Mouse (Mus musculus): ENCODE results near the gene Cfap74.
"Not testable (repeated sequence)": the region's sequence is repeated elsewhere in the genome, so short reads cannot be mapped to it uniquely, and the experiment has no call there.

Gene Cfap74

GRCm38 (mm10) chr4:155408695-155409057, 314 bp upstream of the Cfap74 start:
- no peak for DNase-seq (ENCODE audit: low spot score)

GRCm38 (mm10) chr4:155412124-155412523, 3.1 kb downstream of the Cfap74 start:
- no peak for DNase-seq (ENCODE audit: low spot score)

DNA sequence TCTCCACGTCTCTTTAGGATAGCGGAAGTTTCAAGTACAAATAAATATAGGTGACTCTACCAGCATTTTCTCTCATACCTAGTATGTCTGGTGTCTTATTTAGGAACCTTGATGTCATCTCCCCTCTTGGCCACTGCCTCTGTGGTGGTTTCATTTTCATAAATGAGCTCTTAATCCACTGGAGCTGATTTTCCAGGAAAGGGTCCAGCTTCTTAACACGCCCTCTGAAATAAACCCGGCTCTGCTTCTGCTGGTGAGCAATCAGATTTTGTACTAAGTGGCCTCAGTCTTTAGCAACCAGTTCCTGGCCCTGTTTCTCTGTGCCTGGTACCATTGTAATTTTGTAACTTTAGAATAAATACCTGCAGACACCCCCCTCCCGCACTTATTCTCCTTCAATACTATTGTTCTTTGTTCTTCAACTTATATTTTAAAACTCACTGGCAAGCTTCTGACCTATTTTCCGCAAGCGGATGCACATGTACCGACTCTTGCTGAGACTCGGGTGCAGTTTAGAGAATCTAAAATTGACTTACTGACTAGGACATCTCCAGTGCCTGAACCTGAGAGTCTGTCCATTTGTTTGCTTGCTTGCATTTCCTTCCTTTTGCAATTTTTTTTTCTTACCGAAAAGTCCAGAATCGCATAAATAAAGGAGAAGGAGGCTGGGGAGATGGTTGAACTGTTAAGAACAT, 4.8 kb downstream of the Cfap74 start:
- no peak for DNase-seq (ENCODE audit: low spot score)

- no peak for DNase-seq (ENCODE audit: low spot score)
Observed at GRCm38 (mm10) chr4:155414656-155415235, 5.8 kb downstream of the Cfap74 start.

GRCm38 (mm10) chr4:155420137-155420536, 11.1 kb downstream of the Cfap74 start:
- no peak for DNase-seq (ENCODE audit: low spot score)

GRCm38 (mm10) chr4:155421412-155422370, 12.7 kb downstream of the Cfap74 start:
- DNase-seq (ENCODE audit: low spot score), result not testable (repeated sequence)

DNA sequence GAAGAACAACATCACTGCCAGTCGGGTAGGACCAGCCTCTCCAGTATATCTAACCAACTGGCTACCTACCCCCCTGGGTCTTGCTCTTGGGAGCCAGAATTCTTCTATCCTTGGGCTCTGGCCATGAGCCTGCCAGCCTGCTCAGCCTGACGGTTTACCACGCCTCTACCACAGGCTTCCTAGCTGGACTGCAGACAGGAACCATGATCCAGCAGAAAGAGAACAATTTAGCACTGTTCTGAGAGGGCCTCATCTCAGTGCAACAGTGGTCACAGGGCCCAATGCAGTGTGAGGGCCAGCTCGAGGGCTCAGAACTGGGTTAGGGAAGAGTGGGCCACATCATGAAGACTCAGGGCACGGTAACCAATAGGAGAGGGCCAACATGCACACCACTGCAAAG, 15.0 kb downstream of the Cfap74 start:
- DNase-seq (ENCODE audit: low spot score), result no peak

DNA sequence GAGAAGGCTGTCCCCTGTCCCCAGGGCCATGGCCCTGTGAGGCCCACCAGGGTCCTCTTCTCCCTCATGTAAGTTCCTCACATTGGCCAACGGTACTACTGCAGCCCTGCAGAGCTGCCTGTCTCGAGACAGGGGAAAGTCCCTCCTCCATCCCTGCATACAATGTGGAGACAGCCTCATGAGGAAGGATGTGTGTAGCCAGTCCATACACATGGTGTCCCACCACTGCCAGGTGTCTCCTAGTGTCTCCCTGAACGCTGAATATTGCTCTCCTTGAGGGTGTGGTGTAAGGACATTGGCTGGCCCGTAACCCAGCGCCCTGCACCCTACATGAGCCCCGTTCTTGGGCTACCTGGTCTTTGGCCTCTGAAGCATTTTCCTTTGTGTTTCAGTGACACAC, 17.3 kb downstream of the Cfap74 start:
- DNase-seq (ENCODE audit: low spot score), result no peak

DNA sequence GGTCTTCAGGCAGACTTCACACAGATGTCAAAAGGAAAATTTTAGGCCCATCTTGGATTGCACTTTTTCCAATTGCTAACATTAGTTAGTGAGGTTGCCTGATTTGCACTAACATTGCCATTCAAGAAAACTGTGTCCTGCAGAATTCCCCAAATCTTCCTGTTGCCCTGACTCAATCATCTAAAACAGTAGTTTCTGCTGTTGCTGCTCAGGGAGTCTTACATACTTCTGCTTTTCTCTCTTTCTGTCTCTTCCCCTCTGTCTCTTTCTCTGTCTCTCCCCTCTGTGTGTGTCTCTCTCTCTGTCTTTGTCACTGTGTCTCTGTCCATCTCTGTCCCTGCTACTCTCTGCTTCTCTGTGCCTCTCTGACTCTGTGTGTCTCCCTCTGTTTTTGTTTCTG, 19.5 kb downstream of the Cfap74 start:
- no peak for DNase-seq (ENCODE audit: low spot score)

DNA sequence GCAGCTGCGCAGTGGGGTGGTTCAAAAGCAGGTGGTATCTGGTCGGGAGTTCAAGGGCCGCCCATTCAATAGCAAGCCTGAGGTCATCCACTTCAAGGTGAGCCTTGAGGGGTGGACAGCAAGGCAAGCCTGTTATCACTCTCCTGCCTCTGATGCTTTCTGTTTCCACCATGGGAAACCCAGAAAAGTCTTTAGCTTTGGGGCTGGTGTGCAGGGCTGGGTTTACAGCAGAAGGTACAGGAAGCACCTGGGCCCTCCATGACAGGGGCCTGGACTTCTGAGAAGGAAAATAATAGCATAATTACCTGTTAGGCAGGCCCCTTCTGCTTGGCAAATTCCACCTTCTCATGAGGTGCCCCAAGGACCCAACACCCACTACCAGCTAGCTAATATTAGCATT, 20.2 kb downstream of the Cfap74 start:
- DNase-seq (ENCODE audit: low spot score), result no peak

DNA sequence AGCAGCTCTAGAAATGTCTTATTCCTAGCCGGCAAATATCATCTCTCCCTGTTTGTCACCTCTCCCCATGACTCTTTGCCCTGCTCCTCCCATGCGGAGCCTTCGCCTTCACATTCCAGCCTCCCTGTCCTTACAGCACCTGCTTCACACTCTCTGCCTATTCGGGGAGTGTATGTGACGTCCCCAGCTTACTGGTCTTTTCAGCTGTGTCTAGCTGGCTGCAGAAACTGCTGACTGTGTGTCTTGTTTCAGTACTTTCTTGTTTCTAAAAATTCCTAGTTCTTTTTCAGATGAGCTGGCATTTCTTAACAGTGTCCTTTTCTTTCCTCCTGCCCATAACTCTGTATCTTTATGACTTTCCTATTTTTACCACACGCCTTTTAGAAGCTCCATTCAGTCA, 23.4 kb downstream of the Cfap74 start:
- DNase-seq (ENCODE audit: low spot score), result no peak

DNA sequence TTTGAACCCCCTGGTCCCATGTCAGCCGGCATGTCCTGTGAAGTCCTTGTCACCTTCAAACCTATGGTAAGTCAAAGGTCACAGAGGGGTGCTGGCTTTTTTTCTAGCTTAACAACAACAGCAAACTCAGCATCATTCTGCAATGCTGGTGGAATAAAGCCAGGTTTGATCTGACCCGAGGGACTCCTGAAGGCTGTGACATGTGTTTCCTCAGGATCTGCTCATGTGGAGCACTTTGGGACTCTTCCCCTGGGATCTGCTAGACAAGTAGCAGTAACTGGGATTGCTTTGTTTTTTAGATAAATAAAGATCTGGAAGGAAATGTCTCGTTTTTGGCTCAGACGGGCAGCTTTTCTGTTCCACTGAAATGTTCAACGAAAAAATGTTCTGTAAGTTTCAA, 25.0 kb downstream of the Cfap74 start:
- DNase-seq (ENCODE audit: low spot score), result no peak

DNA sequence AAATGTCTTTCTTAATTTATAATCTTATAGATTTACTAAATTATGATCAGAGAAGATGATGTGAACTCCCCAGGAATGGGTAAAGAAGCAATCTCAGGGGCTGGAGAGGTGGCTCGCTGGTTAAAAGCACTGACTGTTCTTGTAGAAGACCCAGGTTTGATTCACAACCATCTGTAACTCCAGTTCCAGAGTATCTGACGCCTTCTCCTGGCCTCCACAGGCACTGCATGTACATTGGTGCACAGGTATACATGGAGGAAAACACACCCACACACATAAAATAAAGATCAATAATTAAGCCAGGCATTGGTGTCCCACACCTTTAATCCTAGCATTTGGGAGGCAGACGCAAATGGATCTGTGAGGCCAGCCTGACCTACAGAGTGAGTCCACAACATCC, 33.8 kb downstream of the Cfap74 start:
- DNase-seq (ENCODE audit: low spot score), result no peak

DNA sequence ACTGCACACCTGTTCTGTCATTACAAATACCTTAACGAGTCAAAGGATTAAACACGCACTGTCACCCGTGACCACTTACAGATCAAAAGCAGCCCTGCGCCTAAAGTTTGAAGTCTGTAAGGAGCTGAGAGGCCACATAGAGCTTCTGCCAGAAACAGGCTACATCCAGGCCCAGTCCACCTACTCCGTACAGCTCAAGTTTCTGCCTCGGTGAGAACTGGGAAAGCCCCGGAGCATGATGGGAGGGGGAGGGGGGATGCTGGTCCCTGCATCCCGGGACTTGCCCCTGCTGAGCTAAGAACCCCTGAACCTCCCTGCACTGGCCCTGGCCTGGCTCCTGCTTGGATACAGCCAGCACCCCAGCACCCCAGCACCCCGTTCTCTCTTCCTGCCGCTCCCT, 42.6 kb downstream of the Cfap74 start:
- no peak for DNase-seq (ENCODE audit: low spot score)

DNA sequence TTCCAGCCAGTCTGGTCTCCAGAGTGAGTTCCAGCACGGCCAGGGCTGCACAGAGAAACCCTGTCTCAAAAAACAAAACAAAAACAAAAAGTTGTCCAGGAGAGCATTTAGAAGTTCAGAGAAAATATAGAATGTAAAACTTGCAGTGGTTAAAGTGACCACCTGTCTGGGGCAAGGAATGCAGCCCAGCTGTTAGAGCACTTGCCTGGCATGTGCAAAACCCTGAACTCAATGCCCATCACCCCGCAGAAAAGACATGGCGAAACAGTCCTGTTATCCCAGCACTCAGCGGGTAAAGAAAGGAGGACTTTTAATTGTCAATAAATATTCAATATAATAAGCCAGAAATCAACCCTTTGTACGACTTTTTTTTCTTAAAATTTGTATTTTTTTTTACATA, 49.6 kb downstream of the Cfap74 start:
- no peak for DNase-seq (ENCODE audit: low spot score)

- no peak for DNase-seq (ENCODE audit: low spot score)
Observed at GRCm38 (mm10) chr4:155463050-155463449, 54.1 kb downstream of the Cfap74 start.

DNA sequence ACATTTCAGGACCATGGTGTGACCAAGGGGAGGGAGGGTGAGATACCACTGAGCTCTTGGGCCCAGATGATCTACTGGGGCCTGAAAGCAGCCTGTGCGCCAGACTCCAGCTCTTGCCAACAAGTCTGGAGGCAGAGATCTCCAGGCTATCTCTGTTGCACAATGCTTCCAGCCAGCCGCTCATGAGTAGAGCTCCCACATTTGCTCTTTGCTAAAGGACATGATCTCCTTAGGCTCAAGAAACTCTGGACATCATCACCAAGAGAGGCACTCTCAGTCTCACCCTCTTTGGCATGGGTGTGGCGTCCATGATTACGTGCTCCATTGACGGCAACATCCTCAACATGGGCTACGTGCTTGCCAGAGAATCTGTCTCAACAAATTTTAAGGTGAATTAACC, 54.6 kb downstream of the Cfap74 start:
- no peak for DNase-seq (ENCODE audit: low spot score)

GRCm38 (mm10) chr4:155464061-155464460, 55.1 kb downstream of the Cfap74 start:
- DNase-seq (ENCODE audit: low spot score), result no peak

- no peak for DNase-seq (ENCODE audit: low spot score)
Observed at GRCm38 (mm10) chr4:155465607-155466006, 56.6 kb downstream of the Cfap74 start.

- no peak for DNase-seq (ENCODE audit: low spot score)
Observed at GRCm38 (mm10) chr4:155466080-155466479, 57.1 kb downstream of the Cfap74 start.

GRCm38 (mm10) chr4:155467237-155468010, 58.4 kb downstream of the Cfap74 start:
- DNase-seq (ENCODE audit: low spot score), result no peak

DNA sequence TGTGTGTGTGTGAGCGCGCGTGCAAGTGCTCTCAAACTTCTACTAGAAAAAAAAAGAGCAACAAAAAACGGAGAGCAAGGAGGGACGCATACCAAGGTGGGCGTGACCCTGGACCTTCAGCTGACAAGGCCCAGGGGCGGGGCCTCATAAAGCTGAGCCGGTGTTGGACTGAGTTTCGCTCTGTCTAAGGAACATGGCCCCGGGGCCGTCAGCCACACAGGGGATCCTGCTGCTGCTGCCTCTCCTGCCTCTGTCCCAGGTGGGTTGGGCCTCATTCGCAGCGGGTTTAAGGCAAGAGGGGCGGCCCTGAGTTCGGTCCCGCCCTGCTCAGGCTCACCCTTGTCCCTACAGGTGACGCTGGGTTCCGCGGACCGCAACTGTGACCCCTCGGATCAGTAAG, 60.0 kb downstream of the Cfap74 start, which contains the start of gene Tmem52:
Gene Tmem52 (plus strand): TSS at position 163 of the 400 bp plus-strand sequence.
- peak; percentile 86 for DNase-seq (ENCODE audit: low spot score)

Measured in testis, postnatal 10 days (tissue).